Mouse (Mus musculus): ENCODE data around the gene Arap1.

DNA sequence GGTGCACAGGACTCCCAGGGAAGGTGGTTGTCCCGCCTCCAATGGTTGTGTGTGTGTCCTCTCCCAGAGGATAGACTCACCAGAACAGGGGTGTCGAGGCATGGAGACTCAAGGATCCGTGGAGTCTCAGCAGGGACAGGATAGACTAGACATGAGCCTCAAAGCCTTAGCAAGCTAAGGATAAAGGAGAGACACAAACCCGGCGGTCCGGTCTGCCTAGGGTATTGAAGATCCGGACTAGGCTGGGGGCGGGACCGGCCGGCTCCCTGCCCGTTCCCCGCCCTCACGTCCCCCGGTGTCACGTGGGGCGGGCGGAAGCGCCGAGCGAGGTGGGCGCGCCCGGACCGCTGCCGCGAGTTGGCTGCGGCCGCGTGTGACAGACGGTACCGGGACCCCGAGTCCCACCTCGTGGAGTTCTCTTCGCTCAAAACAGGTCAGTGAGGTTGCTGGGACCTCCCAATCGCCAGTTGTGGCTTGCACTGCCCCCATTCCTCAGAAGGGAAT lies at the start of gene Arap1:
- no peak for TF ChIP-seq CTCF (IDR thresholded peaks at IDR 0.05; ENCODE audit: extremely low read depth, insufficient read depth, low read length)
- no peak for TF ChIP-seq POLR2A (IDR thresholded peaks at IDR 0.05; ENCODE audit: extremely low read depth, insufficient read depth, low read length)
